Mouse (Mus musculus): ENCODE measurements around the gene Ramac. TPM values are rescaled to one million over a fixed set of nuclear protein-coding genes. Genes with fewer than 3 reads are reported as not detected.

Ramac gene
- polyA plus RNA-seq, 1 experiment from 2014 or later: 151 TPM

- 91% methylated on average over 9 of the region's 9 CpGs for WGBS
- Histone ChIP-seq H3K9me3 (ENCODE audit: control insufficient read depth, low read length) (no peaks in the 10 kb centered on the region), H3K9ac (replicated peaks; ENCODE audit: low read length) (no peak overlapping the region), H3K4me3 (replicated peaks; ENCODE audit: low read depth, low read length) (no peak overlapping the region), H3K4me1 (ENCODE audit: control insufficient read depth, insufficient read depth, low read length) (no peaks in the 10 kb centered on the region), H3K36me3 (ENCODE audit: control insufficient read depth, insufficient read depth, low read length) (no peaks in the 10 kb centered on the region), H3K4me2 (ENCODE audit: low read length) (no peak overlapping the region), H3K27me3 (ENCODE audit: control insufficient read depth, insufficient read depth, low read length) (no peaks in the 10 kb centered on the region), H3K27ac (replicated peaks; ENCODE audit: low read depth, low read length) (no peak overlapping the region)
- DNase-seq: no peak
- no peak for ATAC-seq (ENCODE audit: low FRiP score, low TSS enrichment)
Observed at GRCm38 (mm10) chr7:81729787-81730186, 32.9 kb upstream of the Ramac start.

GRCm38 (mm10) chr7:81731181-81731651 is 31.5 kb upstream of the Ramac start:
- H3K4me1 ChIP-seq (ENCODE audit: control insufficient read depth, insufficient read depth, low read length): no peaks in the 10 kb centered on the region
- no peak overlapping the region for H3K4me2 ChIP-seq (ENCODE audit: low read length)
- no peak overlapping the region for H3K4me3 ChIP-seq (replicated peaks; ENCODE audit: low read depth, low read length)
- WGBS: 84% methylated on average over 6 of the region's 6 CpGs
- no peak overlapping the region for H3K9ac ChIP-seq (replicated peaks; ENCODE audit: low read length)
- DNase-seq (no peak), ATAC-seq (ENCODE audit: low FRiP score, low TSS enrichment) (no peak)
- no peaks in the 10 kb centered on the region for H3K36me3 ChIP-seq (ENCODE audit: control insufficient read depth, insufficient read depth, low read length)
- H3K9me3 ChIP-seq (ENCODE audit: control insufficient read depth, low read length): no peaks in the 10 kb centered on the region
- H3K27me3 ChIP-seq (ENCODE audit: control insufficient read depth, insufficient read depth, low read length): no peaks in the 10 kb centered on the region
- no peak overlapping the region for H3K27ac ChIP-seq (replicated peaks; ENCODE audit: low read depth, low read length)

GRCm38 (mm10) chr7:81732183-81733089 is 30.3 kb upstream of the Ramac start:
- 88% methylated on average over 12 of the region's 12 CpGs for WGBS
- Histone ChIP-seq H3K9me3 (ENCODE audit: control insufficient read depth, low read length) (no peaks in the 10 kb centered on the region), H3K4me3 (replicated peaks; ENCODE audit: low read depth, low read length) (no peak overlapping the region), H3K4me2 (ENCODE audit: low read length) (no peak overlapping the region), H3K36me3 (ENCODE audit: control insufficient read depth, insufficient read depth, low read length) (no peaks in the 10 kb centered on the region), H3K4me1 (ENCODE audit: control insufficient read depth, insufficient read depth, low read length) (no peaks in the 10 kb centered on the region), H3K27ac (replicated peaks; ENCODE audit: low read depth, low read length) (no peak overlapping the region), H3K9ac (replicated peaks; ENCODE audit: low read length) (no peak overlapping the region), H3K27me3 (ENCODE audit: control insufficient read depth, insufficient read depth, low read length) (no peaks in the 10 kb centered on the region)
- ATAC-seq (ENCODE audit: low FRiP score, low TSS enrichment) (no peak), DNase-seq (no peak)

GRCm38 (mm10) chr7:81735300-81736048 is 27.3 kb upstream of the Ramac start:
- no peak for ATAC-seq (ENCODE audit: low FRiP score, low TSS enrichment)
- Histone ChIP-seq H3K4me1 (ENCODE audit: control insufficient read depth, insufficient read depth, low read length) (no peaks in the 10 kb centered on the region), H3K4me2 (ENCODE audit: low read length) (no peak overlapping the region), H3K27me3 (ENCODE audit: control insufficient read depth, insufficient read depth, low read length) (no peaks in the 10 kb centered on the region), H3K36me3 (ENCODE audit: control insufficient read depth, insufficient read depth, low read length) (no peaks in the 10 kb centered on the region), H3K9me3 (ENCODE audit: control insufficient read depth, low read length) (no peaks in the 10 kb centered on the region), H3K9ac (replicated peaks; ENCODE audit: low read length) (no peak overlapping the region), H3K27ac (replicated peaks; ENCODE audit: low read depth, low read length) (no peak overlapping the region), H3K4me3 (replicated peaks; ENCODE audit: low read depth, low read length) (no peak overlapping the region)
- no peak for DNase-seq
- 69% methylated on average over 9 of the region's 9 CpGs for WGBS

GRCm38 (mm10) chr7:81738720-81739385 is 23.9 kb upstream of the Ramac start:
- Histone ChIP-seq H3K9me3 (ENCODE audit: control insufficient read depth, low read length) (no peaks in the 10 kb centered on the region), H3K4me1 (ENCODE audit: control insufficient read depth, insufficient read depth, low read length) (no peaks in the 10 kb centered on the region), H3K4me3 (replicated peaks; ENCODE audit: low read depth, low read length) (no peak overlapping the region), H3K9ac (replicated peaks; ENCODE audit: low read length) (no peak overlapping the region), H3K36me3 (ENCODE audit: control insufficient read depth, insufficient read depth, low read length) (no peaks in the 10 kb centered on the region), H3K27ac (replicated peaks; ENCODE audit: low read depth, low read length) (no peak overlapping the region), H3K4me2 (ENCODE audit: low read length) (no peak overlapping the region), H3K27me3 (ENCODE audit: control insufficient read depth, insufficient read depth, low read length) (no peaks in the 10 kb centered on the region)
- DNase-seq: no peak
- ATAC-seq (ENCODE audit: low FRiP score, low TSS enrichment): no peak
- 81% methylated on average over 8 of the region's 8 CpGs for WGBS

- Histone ChIP-seq H3K9me3 (ENCODE audit: control insufficient read depth, low read length) (no peaks in the 10 kb centered on the region), H3K27ac (replicated peaks; ENCODE audit: low read depth, low read length) (no peak overlapping the region), H3K9ac (replicated peaks; ENCODE audit: low read length) (no peak overlapping the region), H3K4me1 (ENCODE audit: control insufficient read depth, insufficient read depth, low read length) (no peaks in the 10 kb centered on the region), H3K4me2 (ENCODE audit: low read length) (no peak overlapping the region), H3K4me3 (replicated peaks; ENCODE audit: low read depth, low read length) (no peak overlapping the region), H3K36me3 (ENCODE audit: control insufficient read depth, insufficient read depth, low read length) (no peaks in the 10 kb centered on the region), H3K27me3 (ENCODE audit: control insufficient read depth, insufficient read depth, low read length) (no peaks in the 10 kb centered on the region)
- no peak for DNase-seq
- WGBS: 92% methylated on average over 7 of the region's 7 CpGs
- no peak for ATAC-seq (ENCODE audit: low FRiP score, low TSS enrichment)
Observed at GRCm38 (mm10) chr7:81740010-81740409, 22.7 kb upstream of the Ramac start.

GRCm38 (mm10) chr7:81744145-81744544 is 18.6 kb upstream of the Ramac start:
- no peak overlapping the region for H3K4me3 ChIP-seq (replicated peaks; ENCODE audit: low read depth, low read length)
- no peaks in the 10 kb centered on the region for H3K9me3 ChIP-seq (ENCODE audit: control insufficient read depth, low read length)
- no peaks in the 10 kb centered on the region for H3K27me3 ChIP-seq (ENCODE audit: control insufficient read depth, insufficient read depth, low read length)
- no peaks in the 10 kb centered on the region for H3K36me3 ChIP-seq (ENCODE audit: control insufficient read depth, insufficient read depth, low read length)
- no peak overlapping the region for H3K27ac ChIP-seq (replicated peaks; ENCODE audit: low read depth, low read length)
- WGBS: 78% methylated on average over 4 of the region's 4 CpGs
- DNase-seq (peak; percentile 45), ATAC-seq (ENCODE audit: low FRiP score, low TSS enrichment) (no peak)
- H3K4me2 ChIP-seq (ENCODE audit: low read length): no peak overlapping the region
- H3K4me1 ChIP-seq (ENCODE audit: control insufficient read depth, insufficient read depth, low read length): no peaks in the 10 kb centered on the region
- H3K9ac ChIP-seq (replicated peaks; ENCODE audit: low read length): no peak overlapping the region

GRCm38 (mm10) chr7:81747956-81748355 is 14.8 kb upstream of the Ramac start:
- ATAC-seq (ENCODE audit: low FRiP score, low TSS enrichment) (no peak), DNase-seq (no peak)
- H3K9me3 ChIP-seq (ENCODE audit: control insufficient read depth, low read length): no peaks in the 10 kb centered on the region
- no peaks in the 10 kb centered on the region for H3K36me3 ChIP-seq (ENCODE audit: control insufficient read depth, insufficient read depth, low read length)
- H3K4me2 ChIP-seq (ENCODE audit: low read length): no peak overlapping the region
- H3K4me1 ChIP-seq (ENCODE audit: control insufficient read depth, insufficient read depth, low read length): no peaks in the 10 kb centered on the region
- H3K9ac ChIP-seq (replicated peaks; ENCODE audit: low read length): no peak overlapping the region
- H3K27me3 ChIP-seq (ENCODE audit: control insufficient read depth, insufficient read depth, low read length): no peaks in the 10 kb centered on the region
- no peak overlapping the region for H3K4me3 ChIP-seq (replicated peaks; ENCODE audit: low read depth, low read length)
- WGBS: 81% methylated on average over 3 of the region's 3 CpGs
- H3K27ac ChIP-seq (replicated peaks; ENCODE audit: low read depth, low read length): no peak overlapping the region
